Mouse (Mus musculus) thymus, adult 2 months (tissue): ENCODE data around the gene Tmco4.

ENCODE experiments used
- CTCF ChIP-seq: fragments of 200-500 bp; IDR thresholded peaks from 2 replicates; pipeline ENCODE4 v1.5.1; 2012; ENCODE audit warnings: mild to moderate bottlenecking, control low read depth, low read length, moderate library complexity, borderline replicate concordance; ENCODE audit not compliant: control insufficient read depth, poor library complexity, insufficient read depth; ENCODE audit errors: extremely low read depth
- POLR2A ChIP-seq: fragments of 200-500 bp; IDR thresholded peaks from 2 replicates; pipeline ENCODE4 v1.6.1; 2012; ENCODE audit warnings: mild to moderate bottlenecking, low read length, control low read depth, moderate library complexity; ENCODE audit not compliant: control insufficient read depth, poor library complexity, insufficient read depth; ENCODE audit errors: extremely low read depth

DNA sequence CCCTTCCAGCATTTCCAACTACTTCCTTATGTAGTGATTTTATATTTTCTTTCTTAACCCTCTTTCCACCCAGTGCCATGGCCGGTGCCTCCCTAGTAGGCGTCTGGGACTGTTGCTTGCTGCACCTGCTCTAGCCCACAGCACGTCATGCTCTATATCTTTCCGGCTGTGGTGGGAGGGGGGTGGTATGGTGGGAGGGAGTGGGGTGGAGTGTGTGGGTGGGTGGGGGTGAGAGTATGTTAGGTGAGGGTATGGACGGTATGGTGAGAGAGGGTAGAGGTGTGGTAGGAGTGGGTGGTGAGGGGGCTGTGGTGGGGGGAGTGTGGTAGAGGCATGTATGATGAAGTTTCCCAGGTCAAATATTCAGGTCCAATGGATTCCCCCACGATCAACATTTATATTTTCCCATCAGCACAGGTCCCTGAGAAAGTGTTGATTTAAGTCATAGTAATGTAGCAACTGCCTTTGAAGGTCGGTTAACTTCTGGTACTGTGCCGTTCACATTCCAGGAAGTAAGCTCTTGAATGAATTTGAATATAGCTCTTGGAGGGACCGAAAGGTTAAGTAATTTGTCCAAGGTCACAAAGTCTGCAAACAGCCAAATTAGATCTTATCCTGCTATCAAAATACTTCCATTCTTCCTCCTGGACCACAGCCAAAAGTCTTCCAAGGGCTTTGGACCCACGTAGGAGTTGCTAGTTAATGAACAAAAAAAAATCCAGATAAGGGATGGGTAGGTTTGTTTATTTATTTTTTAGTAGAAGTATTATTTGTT is 34.0 kb upstream of the Tmco4 start:
- no peak for TF ChIP-seq POLR2A
- no peak for TF ChIP-seq CTCF
